Mouse (Mus musculus): ENCODE data around the gene Prkag2.

GRCm38 (mm10) chr5:24863804-24864203 is 236.6 kb downstream of the Prkag2 start:
- TF ChIP-seq CTCF (IDR thresholded peaks at IDR 0.05; ENCODE audit: low read depth) (no peak), EP300 (IDR thresholded peaks at IDR 0.05; ENCODE audit: low read depth) (peak; percentile 15; the same call in 1 of the 2 replicates)
